Mouse (Mus musculus) right cerebral cortex, postnatal 10 days (tissue): ENCODE data around the gene Fcgrt.

Experiments
- DNase-seq, 2 experiments: peaks; one replicate each; pipeline ENCODE4 v3.0.0; 2021; ENCODE audit warnings: low spot score in 2 of 2

Gene Fcgrt

DNA sequence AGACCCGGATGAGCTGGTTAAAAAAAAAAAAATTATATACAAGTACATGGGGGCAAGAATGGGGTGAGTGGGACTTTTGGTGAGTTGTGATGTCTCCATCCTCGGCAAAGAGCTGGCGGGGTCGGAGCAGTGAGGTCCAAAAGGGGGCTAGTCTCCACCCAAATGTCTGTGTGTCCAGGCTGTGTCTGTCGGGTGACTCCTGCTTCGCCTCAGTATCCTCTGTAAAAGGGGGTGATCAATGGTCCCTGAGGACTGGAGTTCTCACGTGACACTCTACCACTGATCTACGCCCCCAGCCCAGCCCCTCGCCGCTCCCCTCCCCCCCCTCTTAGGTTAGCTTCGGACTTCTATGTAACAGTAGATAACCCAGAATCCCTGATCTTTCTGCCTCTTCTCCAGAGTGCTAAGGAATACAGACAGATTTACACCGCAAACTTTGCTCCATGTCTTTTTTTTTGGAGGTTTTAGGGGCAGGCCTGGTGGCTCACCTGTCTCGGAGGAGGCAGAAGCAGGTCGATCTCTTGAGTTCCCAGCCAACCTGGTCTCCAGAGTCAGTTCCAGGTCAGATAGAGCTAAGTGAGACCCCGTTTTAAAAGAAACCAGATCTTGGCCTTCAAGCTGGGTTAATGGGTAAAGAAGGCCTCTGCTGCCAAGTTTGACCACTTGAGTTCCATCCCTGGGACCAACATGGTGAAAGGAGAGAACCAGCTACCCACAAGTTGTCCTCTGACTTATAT is 26.3 kb upstream of the Fcgrt start:
- DNase-seq, result peak in 1 of 2 experiments; percentile 33

DNA sequence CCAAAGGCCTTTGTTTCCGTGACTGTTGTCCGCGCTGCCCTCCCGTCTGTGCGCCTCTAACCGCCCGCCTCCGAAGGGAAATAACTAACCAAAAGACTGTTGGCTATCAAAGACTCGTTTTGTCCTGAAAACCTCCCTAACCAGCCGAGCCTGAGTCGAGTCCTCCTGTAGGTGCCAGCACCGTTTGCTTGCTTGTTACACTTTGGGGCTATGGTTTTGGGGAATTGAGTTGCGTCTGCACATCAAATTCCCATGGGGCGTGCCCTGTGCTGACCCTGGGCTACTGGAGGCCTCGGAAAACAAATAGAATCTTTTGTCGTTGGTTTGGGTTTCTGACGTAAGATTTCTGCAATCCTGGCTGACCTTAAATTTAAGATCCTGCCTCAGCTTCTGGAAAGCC is 25.7 kb upstream of the Fcgrt start:
- no peak for DNase-seq

DNA sequence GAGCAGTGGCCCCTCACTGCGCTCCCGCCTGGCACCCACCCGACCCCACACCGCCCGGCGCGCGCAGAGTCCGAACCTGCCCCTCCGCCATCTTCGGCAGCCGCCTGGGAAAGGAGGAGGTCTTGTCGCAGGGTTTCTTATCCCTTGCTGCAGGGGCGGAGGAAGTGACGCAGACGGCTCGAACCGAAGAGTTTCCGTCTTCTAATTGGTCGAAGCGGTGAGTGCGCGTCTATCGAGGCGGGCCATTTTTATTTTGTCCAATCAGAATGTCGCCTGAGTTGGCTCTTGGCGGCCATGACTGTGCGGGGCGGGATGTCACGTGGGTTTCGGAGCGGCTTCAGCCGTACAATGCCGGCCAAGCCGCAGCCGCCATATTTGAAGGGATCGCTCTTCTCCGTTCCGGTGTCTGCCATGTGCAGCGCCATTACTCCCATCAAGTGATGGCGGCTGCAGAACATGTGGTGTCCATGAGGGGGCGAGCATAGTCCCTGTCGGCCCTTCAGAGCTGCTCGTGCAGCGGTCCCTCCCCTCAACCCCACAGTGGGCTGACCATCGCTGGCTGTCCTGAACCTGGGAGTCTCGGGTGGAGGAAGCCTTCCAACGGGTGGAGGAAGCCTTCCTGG is 25.1 kb upstream of the Fcgrt start, which contains the start of gene Rpl13a:
Gene Rpl13a (minus strand): TSS at position 138 of the 623 bp plus-strand sequence.
- DNase-seq, result peak; percentile 99 to 100

DNA sequence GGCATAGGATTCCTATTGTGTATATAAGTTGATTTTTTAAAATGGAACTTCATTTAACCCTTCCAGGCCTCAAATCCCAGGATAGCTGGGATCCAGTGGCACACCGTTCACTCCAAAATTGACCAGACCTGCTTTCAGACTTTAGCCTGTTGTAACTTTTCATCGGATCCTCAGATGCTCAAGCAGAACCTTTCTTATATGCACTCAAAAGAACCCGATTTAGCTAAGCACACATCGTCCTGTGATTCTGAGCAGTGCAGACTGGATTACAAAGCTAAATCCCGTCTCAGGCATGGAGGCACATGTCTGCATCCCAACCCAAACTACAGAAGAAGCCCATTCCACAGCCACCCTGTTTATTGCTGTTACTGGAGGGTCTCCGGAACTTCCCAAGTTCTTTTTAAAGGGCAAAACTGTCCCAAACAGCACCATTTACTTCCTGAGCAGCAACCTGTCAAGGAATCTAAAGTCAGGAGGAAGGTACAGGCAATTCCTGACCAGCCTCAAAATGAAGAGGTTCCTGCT is 24.1 kb upstream of the Fcgrt start:
- DNase-seq, result no peak

DNA sequence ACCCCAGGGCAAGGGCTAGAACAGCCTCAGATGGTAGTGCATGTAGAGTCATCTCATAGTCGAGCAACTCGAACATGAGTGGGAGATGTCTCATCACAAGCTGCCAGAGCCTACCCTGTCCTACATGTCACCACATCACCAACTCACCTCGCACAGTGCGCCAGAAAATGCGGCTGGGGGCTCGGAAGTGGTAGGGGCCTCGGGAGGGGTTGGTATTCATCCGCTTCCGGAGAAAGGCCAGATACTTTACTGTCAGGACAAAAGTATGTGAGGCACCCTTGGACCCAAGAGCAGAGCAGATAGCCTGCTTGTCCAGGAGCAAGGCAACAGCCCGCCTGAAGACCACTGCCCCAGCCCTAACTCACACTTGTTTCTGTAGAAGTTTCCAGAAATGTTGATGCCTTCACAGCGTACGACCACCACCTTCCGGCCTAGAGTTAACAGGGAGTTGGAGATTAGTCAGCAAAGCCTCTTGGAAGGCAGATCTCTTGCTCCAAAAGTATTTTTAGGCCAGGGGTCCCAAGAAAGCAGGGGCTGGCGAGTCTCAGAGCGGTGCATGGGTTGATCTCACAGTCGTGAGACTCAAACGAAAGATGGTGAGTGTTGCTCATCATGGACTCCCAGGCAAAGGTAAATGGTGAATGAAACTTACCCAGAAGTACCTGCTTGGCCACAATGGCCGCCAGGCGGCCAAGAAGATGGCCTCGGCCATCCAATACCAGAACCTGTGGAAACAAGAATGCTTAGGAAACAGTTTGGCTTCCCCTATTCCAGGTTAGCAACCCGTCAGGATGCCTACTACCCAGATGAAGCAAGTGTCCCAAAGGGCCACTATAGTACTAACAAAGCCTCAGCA is 23.4 kb upstream of the Fcgrt start:
- peak in 1 of 2 experiments; percentile 27 for DNase-seq

DNA sequence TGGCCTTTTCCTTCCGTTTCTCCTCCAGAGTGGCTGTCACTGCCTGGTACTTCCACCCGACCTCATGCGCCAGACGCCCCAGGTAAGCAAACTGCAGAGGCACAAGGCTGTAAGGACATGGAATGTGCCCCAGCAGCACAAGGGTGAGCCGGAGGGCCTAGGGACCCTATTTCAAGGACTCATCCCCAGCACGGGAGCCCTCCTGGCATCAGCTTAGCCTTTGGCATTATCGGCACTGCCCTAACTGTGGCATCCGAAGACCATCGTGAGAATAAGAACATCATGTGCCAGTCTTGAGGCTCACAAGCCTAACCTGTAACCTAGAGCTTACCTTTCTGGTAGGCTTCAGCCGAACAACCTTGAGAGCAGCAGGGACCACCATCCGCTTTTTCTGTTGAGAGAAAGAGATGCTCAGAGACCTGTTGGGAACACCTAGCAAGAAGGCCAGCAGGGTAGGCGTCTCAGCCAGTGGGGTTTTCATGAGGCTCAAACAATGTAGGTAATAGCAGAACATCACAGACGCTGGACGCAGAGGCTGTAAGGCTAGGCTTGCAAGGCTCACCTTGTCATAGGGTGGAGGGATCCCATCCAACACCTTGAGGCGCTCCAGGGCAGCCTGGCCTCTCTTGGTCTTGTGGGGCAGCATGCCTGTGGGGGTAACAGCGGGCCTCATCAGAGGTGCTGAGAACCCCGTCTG is 22.6 kb upstream of the Fcgrt start:
- DNase-seq, result peak in 1 of 2 experiments; percentile 52

DNA sequence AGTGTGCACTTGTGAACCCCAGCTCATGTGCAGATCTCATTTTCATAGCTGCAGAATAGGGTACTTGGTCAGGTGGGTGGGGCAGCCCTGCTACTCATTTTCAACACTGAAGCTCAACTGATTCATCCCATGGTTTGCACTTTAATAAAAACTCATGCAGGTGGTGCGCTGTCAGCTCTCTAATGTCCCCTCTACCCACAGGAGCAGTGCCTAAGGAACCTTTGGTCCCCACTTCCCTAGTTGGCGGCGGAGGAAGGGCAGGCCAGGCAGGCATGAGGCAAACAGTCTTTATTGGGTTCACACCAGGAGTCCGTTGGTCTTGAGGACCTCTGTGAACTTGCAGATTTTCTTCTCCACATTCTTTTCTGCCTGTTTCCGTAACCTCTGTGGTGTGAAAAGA is 22.0 kb upstream of the Fcgrt start:
- DNase-seq, result peak in 1 of 2 experiments; percentile 46

DNA sequence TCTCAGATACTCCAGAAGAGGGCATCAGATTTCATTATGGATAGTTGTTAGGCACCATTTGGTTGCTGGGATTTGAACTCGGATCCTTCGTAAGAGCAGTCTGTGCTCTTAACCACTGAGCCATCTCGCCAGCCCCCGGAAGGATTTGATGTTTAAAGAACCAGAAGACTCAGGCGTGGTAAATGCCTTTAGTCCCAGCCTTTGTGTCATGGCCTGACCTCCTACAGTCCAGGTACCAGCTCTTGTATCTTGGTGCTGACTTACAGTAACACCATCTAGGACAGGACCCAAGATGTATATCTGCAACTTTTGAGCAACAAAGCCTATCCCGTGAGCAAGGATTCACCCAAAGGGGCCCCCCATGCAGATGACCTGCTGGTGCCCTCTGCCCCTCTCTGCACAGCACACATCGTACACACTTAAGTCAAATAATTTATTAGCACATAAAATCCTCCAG is 21.5 kb upstream of the Fcgrt start:
- peak in 1 of 2 experiments; percentile 37 for DNase-seq

DNA sequence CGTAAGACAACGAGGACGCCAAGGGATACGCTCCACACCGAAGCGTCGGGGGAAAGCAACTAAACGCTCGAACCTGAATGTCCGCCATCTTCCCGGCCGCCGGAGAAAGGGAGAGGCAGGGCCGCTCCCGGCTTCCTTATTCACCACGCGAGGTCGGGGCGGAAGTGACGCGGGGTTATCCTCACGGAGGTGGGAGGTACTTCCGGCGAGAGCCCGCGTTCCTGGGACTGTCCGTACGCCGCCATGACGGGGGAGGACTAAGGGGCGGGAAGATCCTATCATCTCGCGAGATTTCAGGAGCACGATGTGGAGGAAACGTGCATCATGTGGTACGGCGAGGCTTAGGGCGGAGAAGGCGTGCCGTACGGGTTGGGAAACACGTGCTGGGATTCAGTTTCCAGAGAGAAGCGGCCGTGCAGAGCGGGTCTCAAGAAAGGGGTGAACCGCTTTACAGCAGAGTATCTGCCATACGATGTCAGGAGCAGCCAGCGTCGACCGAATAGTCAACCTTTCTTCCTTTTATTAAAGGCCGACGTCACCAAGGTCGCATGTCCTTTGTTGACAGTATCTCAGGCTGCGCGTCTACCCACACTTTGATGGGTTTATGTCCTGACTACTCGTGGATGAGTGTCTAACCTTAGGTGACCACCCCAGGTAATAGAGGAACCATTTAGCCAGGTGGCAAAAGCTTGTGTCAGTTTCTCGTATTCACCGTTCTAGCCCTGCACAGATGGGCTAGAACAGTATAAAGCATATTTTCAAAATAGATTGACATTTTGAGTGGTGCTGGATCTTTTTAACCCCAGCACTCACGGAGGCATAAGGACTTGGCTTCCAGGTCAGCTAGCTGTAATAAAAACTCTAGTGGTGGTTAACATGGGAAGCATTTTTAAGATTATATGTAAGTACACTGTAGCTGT is 20.8 kb upstream of the Fcgrt start, which contains the start of gene Rps11:
Gene Rps11 (minus strand): TSS at position 216 of the 920 bp plus-strand sequence.
- peak; percentile 99 to 100 for DNase-seq

DNA sequence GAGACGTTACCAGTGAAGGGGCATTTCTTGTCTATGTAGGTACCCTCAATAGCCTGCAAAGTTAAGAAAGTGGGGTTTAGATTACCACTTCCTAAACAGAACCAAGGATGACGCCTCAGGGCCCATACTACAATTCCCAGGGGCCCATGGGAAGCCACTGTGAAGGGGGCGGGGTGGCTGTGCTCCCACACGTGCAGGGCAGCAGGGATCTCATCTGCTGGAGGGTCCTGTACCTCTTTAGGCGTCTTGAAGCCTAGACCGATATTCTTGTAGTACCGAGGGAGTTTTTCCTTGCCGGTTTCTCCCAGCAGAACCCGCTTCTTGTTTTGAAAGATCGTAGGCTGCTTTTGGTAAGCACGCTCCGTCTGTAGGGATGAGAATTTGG is 19.5 kb upstream of the Fcgrt start:
- DNase-seq, result peak in 1 of 2 experiments; percentile 46

DNA sequence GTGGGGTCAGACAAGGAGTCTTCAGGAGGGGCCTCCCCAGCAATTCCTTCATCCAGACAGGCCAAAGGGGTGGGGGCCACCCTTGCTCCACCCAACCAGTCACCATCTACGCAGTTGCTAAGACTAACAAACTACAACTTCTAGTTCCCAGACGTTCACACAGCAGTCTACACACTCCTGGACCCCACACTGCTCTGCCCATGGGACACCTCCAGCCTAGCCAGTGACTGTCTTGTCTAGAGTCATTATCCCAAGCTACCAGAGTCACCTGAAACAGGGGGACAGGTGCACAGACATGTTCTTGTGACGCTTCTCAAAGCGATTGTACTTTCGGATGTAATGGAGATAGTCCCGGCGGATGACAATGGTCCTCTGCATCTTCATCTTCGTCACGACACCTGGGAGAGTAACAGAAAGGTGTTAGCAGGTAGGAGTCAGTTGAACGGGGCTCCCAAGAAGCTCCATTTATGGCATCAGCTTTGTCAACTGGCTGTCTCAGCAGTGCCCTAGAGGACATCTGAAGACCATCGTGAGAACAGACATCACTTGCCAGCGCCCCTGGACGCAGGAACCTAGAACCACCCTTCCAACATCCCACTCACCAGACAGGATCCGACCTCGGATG is 19.0 kb upstream of the Fcgrt start:
- peak in 1 of 2 experiments; percentile 42 for DNase-seq

DNA sequence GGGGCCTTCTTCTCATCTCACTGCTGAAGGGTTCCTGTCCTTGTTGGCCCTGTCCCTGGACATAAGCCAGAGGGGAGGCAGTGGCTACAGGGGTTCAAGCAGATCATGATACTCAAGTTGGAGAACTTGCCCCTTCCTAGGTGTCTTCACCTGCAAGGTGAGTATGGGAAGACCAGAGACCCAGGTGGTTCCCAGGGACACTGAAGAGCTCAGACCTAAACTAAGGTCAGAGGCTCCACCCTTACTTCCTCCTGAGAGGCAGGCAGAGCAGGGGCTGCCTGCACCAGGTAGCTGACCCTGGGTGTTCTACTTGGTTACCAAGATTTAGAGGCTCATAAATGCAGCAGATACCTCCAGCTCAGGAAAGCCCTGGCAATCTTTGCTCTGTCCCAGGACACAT is 18.3 kb upstream of the Fcgrt start:
- DNase-seq, result peak in 1 of 2 experiments; percentile 34

DNA sequence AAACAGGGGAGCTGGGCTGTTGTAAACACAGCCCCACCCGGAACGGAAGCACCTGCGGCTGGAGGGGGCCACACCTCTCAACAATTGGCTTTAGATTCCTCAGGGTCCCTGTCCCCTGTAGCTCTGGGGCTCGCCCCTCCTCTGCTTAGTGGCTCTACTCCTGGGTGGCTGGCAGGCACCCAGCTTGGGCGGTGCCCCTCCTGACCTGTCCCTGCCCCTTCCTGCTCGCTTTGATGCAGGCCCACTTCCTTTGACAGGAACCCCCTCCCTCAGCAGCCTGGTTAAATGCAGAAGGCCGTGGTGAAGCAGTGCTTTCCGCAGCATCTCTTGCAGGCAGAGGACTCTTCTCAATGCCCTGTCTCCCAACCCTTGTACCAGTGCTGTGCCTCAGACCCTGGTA is 17.8 kb upstream of the Fcgrt start:
- peak; percentile 38 to 53 for DNase-seq

DNA sequence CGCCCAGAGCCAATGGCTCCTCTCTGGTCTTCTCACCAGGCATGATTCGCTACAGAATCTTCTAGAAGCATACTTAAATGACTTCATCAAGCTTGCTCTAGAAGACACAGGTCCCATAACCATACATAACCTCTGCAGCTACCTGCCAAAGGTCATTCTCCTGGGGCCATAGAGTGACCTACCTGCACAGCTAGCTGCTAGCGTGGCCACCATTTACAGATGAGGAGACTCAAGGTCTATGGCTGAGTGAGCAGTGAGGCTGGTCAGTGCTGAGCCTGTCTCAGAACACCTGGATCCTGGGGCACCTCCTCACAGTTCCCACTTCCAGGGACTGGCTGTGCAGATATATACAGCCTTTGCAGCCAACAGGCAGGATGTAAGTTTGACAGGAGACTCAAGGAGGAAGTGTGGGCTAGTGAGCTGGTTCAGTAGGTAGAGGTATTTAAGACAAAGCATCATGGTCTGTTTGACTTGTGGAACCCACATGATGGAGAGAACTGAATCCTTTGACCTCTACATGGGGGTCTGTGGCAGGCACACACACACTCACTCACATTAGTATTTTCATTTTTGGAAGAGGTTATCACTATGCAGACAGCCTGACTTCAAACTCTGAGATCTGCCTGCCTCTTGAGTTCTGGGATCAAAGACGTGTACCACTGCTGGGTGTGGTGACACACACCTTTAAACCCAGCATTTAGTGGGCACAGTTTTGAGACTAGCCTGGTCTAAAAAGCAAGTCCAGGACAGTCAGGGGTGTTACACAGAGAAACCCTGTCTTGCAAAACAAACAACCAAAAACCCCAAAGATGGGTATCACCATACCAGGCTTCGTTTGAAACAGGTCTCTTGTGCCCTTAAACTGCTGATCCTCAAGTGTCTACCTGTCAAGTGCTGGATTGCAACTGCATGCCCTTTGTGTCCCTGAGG is 16.4 kb upstream of the Fcgrt start:
- DNase-seq, result peak in 1 of 2 experiments; percentile 32

DNA sequence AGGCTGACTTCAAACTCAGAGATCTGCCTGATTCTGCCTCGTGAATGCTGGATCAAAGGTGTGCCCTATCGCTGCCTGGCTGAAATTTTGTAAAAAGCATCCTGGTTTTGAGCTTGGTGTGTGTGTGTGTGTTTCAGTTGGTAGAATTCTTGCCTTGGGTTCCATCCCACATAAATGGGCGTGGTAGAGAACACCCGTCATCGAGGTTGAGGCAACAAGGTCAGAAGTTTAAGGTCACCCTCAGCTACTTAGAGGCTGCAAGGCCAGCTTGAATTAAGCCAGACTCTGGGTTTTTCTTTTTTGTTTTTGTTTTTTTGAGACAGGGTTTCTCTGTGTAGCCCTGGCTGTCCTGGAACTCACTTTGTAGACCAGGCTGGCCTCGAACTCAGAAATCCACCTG is 14.7 kb upstream of the Fcgrt start:
- no peak for DNase-seq

DNA sequence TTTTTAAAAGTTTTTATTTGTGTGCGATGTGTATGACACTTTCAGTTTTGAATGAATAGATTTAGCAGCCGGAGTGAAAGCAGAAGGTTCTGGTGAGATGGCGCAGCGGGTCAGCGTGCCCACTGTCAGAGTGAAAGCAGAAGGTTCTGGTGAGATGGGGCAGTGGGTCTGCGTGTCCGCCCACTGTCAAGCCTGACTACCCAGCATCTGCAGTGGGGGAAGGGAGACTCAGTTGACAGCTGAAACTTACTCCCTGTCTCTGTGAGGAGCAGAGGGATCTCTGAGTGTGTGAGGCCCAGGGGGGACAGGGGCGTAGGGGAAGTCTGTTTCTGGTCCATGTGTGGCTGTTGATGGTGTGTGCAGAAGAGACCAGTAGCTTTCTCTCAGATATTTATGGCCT is 13.9 kb upstream of the Fcgrt start:
- peak in 1 of 2 experiments; percentile 35 for DNase-seq

DNA sequence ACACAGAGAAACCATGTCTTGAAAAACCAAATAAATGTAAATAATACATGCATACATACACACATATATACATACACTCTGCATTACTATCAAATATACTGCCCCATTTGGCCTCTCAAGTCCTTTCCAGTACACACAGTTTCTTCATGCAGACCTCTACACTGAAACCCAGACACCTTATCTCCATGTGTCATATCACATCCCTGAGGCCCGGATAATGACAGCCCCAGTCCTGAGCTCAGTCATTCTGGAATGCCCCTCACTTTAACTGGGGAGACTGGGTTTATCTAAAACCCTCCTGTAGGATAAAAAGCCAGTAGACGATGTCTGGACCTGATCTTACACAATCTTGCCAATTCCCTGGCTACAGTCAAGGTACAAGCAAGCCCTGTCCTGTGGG is 9.8 kb upstream of the Fcgrt start:
- DNase-seq, result no peak

DNA sequence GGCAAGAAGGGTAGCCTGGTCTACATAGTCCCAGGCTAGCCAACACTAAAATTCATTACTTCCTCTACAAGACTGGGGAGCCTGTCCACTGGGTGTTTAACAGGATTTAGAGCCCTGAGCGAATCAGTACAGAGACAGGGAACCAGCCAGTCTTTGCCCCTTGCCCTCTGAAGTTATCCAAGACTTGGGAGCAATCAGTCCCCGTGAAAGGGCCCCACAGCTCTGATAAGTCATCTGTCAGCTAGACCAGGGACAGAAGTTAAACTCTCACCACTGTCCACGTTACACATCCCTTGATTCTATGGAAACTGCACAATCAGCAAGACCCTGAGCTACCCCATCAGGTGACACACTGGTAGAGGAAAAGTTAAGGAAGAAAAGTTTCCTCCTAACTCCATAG is 8.9 kb upstream of the Fcgrt start:
- no peak for DNase-seq

DNA sequence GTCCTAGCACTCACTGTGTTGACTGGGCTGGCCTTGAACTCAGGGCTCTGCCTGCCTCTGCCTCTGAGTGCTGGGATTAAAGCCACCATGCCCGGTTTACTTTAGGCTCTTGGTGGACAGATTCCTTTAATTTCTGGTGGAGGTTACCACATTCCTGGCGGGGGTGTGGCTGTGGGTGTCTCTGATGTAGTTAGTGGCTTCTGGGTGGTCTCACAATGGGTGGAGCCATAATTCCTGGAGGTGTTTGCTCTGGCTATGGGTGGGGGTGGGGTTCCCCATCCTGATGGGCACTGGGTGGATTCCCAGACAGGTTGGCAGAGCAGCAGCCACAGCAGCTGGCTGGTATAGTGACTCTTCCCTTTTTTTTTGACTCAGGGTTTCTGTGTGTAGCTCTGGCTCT is 8.3 kb upstream of the Fcgrt start:
- no peak for DNase-seq
